Mouse (Mus musculus): ENCODE results near the gene Atp13a2. TPM values are rescaled to one million over a fixed set of nuclear protein-coding genes. Genes with fewer than 3 reads are reported as not detected.

Gene Atp13a2
- total RNA-seq, 1 experiment = 31.1 TPM

DNA sequence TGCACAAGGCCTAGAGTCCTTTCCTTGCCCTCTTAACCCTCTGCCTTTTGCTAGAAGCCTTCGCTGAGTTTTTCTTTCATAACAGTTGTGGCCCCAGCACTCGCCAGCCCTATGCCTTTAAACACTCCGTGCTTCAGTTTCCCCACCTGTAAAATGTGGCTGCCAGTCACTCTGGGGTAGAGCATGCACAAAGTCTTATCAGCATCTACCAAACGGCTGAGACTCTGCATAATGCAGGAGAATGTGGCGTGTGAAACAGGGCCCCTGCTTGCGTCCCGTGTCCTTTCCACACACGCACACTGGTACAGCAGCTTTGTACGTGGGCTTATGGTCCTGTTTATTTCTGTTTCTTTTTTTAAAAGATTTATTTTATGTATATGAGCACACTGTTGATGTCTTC, 10.1 kb downstream of the Atp13a2 start:
- no peak for DNase-seq (ENCODE audit: low read depth, low spot score)
- Histone ChIP-seq H3K4me1 (ENCODE audit: control insufficient read depth in 2 of 2, insufficient read depth in 2 of 2, low read length in 2 of 2, poor library complexity in 1 of 2) (no peaks in the 10 kb centered on the region), H3K4me3 (ENCODE audit: insufficient read depth in 1 of 2, low read depth in 1 of 2, low read length in 2 of 2, poor library complexity in 1 of 2, severe bottlenecking in 1 of 2) (no peak overlapping the region), H3K9me3 (ENCODE audit: control insufficient read depth, insufficient read depth, low read depth, low read length) (no peaks in the 10 kb centered on the region), H3K36me3 (ENCODE audit: control insufficient read depth, insufficient read depth, low read length, poor library complexity, severe bottlenecking) (peaks cover 20% of the 10 kb centered on the region; the same call in 1 of the 2 replicates), H3K27ac (ENCODE audit: insufficient read depth, low read depth, low read length, poor library complexity, severe bottlenecking) (no peak overlapping the region), H3K9ac (ENCODE audit: insufficient read depth, low read depth, low read length, poor library complexity, severe bottlenecking) (no peak overlapping the region)
- TF ChIP-seq CHD2 (IDR thresholded peaks at IDR 0.05; ENCODE audit: low read depth, low read length) = no peak
- TF ChIP-seq ZC3H11A (IDR thresholded peaks at IDR 0.05; ENCODE audit: borderline replicate concordance, low read depth, low read length) = no peak
- no peak for TF ChIP-seq HCFC1 (IDR thresholded peaks at IDR 0.05; ENCODE audit: borderline replicate concordance, insufficient read depth, low read length)
- no peak for TF ChIP-seq MAFK (IDR thresholded peaks at IDR 0.05; ENCODE audit: insufficient read depth, low read depth, low read length)
- no peak for TF ChIP-seq ZNF384 (IDR thresholded peaks at IDR 0.05; ENCODE audit: low read depth, low read length)
- in situ Hi-C loops (cut with MboI; ENCODE audit: low sequenced_read_pairs in 2 of 2, unreplicated experiment in 2 of 2) = no loop called here

DNA sequence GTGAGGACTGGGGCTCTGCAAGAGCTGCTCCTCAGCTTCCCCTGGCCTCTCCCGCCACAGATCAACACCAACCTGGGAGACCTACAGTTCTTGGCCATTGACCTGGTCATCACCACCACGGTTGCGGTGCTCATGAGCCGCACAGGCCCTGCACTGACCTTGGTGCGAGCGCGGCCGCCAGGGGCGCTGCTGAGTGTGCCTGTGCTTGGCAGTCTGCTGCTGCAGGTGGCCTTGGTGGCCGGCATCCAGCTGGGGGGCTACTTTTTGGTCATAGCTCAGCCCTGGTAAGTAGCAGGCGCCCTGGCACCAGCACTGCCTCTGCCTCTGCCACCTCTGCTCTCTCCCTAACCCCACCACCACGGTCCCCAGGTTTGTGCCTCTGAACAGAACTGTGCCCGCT, 19.3 kb downstream of the Atp13a2 start:
- H3K36me3 ChIP-seq (ENCODE audit: control insufficient read depth, insufficient read depth, low read length, poor library complexity, severe bottlenecking) = peaks cover 38% of the 10 kb centered on the region
- no peak for DNase-seq (ENCODE audit: low read depth, low spot score)
- H3K9ac ChIP-seq (ENCODE audit: insufficient read depth, low read depth, low read length, poor library complexity, severe bottlenecking) = no peak overlapping the region
- TF ChIP-seq CHD2 (IDR thresholded peaks at IDR 0.05; ENCODE audit: low read depth, low read length) = no peak
- TF ChIP-seq MAFK (IDR thresholded peaks at IDR 0.05; ENCODE audit: insufficient read depth, low read depth, low read length) = no peak
- TF ChIP-seq HCFC1 (IDR thresholded peaks at IDR 0.05; ENCODE audit: borderline replicate concordance, insufficient read depth, low read length) = no peak
- no peak for TF ChIP-seq ZNF384 (IDR thresholded peaks at IDR 0.05; ENCODE audit: low read depth, low read length)
- no peak for TF ChIP-seq ZC3H11A (IDR thresholded peaks at IDR 0.05; ENCODE audit: borderline replicate concordance, low read depth, low read length)
- no peaks in the 10 kb centered on the region for H3K4me1 ChIP-seq (ENCODE audit: control insufficient read depth in 2 of 2, insufficient read depth in 2 of 2, low read length in 2 of 2, poor library complexity in 1 of 2)
- H3K27ac ChIP-seq (ENCODE audit: insufficient read depth, low read depth, low read length, poor library complexity, severe bottlenecking) = no peak overlapping the region
- in situ Hi-C loops (cut with MboI; ENCODE audit: low sequenced_read_pairs in 2 of 2, unreplicated experiment in 2 of 2) = no loop called here
- H3K4me3 ChIP-seq (ENCODE audit: insufficient read depth in 1 of 2, low read depth in 1 of 2, low read length in 2 of 2, poor library complexity in 1 of 2, severe bottlenecking in 1 of 2) = no peak overlapping the region
- no peaks in the 10 kb centered on the region for H3K9me3 ChIP-seq (ENCODE audit: control insufficient read depth, insufficient read depth, low read depth, low read length)

DNA sequence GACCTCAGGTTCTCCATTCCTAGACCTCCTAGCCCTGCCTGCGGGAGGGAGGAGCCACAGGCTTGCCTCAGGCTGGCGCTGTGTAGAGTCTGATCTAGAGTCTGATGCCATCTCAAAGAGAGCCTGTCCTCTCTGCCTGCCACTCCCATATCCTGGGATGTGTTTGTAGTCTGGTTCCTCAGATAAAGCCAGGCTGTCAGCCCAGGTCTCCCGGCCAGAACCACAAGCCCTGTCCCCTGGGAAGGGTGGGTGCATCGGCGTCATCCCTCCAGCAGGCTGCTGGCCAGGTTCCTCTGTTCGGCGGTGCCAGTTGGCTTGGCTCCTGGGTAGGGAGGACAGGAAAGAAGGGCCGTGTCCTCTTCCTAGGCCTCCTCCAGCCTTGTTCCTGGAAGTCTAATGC, 21.4 kb downstream of the Atp13a2 start:
- Histone ChIP-seq H3K9ac (ENCODE audit: insufficient read depth, low read depth, low read length, poor library complexity, severe bottlenecking) (no peak overlapping the region), H3K9me3 (ENCODE audit: control insufficient read depth, insufficient read depth, low read depth, low read length) (no peaks in the 10 kb centered on the region), H3K36me3 (ENCODE audit: control insufficient read depth, insufficient read depth, low read length, poor library complexity, severe bottlenecking) (peaks cover 35% of the 10 kb centered on the region), H3K4me3 (ENCODE audit: insufficient read depth in 1 of 2, low read depth in 1 of 2, low read length in 2 of 2, poor library complexity in 1 of 2, severe bottlenecking in 1 of 2) (no peak overlapping the region), H3K4me1 (ENCODE audit: control insufficient read depth in 2 of 2, insufficient read depth in 2 of 2, low read length in 2 of 2, poor library complexity in 1 of 2) (no peaks in the 10 kb centered on the region), H3K27ac (ENCODE audit: insufficient read depth, low read depth, low read length, poor library complexity, severe bottlenecking) (no peak overlapping the region)
- in situ Hi-C loops (cut with MboI; ENCODE audit: low sequenced_read_pairs in 2 of 2, unreplicated experiment in 2 of 2) = no loop called here
- no peak for TF ChIP-seq ZC3H11A (IDR thresholded peaks at IDR 0.05; ENCODE audit: borderline replicate concordance, low read depth, low read length)
- TF ChIP-seq ZNF384 (IDR thresholded peaks at IDR 0.05; ENCODE audit: low read depth, low read length) = no peak
- TF ChIP-seq CHD2 (IDR thresholded peaks at IDR 0.05; ENCODE audit: low read depth, low read length) = no peak
- TF ChIP-seq HCFC1 (IDR thresholded peaks at IDR 0.05; ENCODE audit: borderline replicate concordance, insufficient read depth, low read length) = no peak
- no peak for TF ChIP-seq MAFK (IDR thresholded peaks at IDR 0.05; ENCODE audit: insufficient read depth, low read depth, low read length)
- DNase-seq (ENCODE audit: low read depth, low spot score) = no peak

DNA sequence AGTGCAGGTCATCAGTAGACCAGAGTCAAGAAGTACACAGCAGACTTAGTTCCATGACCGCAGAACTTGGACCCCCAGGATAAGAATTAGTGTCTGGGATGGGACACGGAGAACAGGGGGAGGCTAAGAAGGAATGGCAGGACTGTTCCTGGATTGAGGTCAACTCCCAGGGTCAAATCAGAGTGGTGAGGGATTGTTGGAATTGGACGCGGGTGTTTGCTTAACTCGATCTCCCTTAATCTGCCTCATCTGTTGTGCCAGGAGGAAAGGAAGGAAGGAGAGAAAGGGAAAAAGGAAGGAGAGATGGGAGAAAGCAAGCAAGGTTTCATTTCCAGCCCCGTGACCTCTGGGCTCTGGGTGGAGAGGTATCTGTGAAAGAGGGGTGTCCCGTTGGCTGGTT, 23.4 kb downstream of the Atp13a2 start, which contains the start of gene Mfap2:
Gene Mfap2, plus strand, starts transcription at position 301 of the 400 bp plus-strand sequence.
- Histone ChIP-seq H3K36me3 (ENCODE audit: control insufficient read depth, insufficient read depth, low read length, poor library complexity, severe bottlenecking) (peaks cover 21% of the 10 kb centered on the region), H3K9me3 (ENCODE audit: control insufficient read depth, insufficient read depth, low read depth, low read length) (no peaks in the 10 kb centered on the region), H3K4me1 (ENCODE audit: control insufficient read depth in 2 of 2, insufficient read depth in 2 of 2, low read length in 2 of 2, poor library complexity in 1 of 2) (no peaks in the 10 kb centered on the region), H3K27ac (ENCODE audit: insufficient read depth, low read depth, low read length, poor library complexity, severe bottlenecking) (no peak within 1 kb of the TSS), H3K4me3 (ENCODE audit: insufficient read depth in 1 of 2, low read depth in 1 of 2, low read length in 2 of 2, poor library complexity in 1 of 2, severe bottlenecking in 1 of 2) (peak within 1 kb of the TSS; percentile 26 to 39; a peak in 2 of 4 replicates), H3K9ac (ENCODE audit: insufficient read depth, low read depth, low read length, poor library complexity, severe bottlenecking) (no peak within 1 kb of the TSS)
- TF ChIP-seq HCFC1 (IDR thresholded peaks at IDR 0.05; ENCODE audit: borderline replicate concordance, insufficient read depth, low read length) = no peak
- no peak for TF ChIP-seq MAFK (IDR thresholded peaks at IDR 0.05; ENCODE audit: insufficient read depth, low read depth, low read length)
- no peak for TF ChIP-seq CHD2 (IDR thresholded peaks at IDR 0.05; ENCODE audit: low read depth, low read length)
- no peak for TF ChIP-seq ZNF384 (IDR thresholded peaks at IDR 0.05; ENCODE audit: low read depth, low read length)
- no peak for TF ChIP-seq ZC3H11A (IDR thresholded peaks at IDR 0.05; ENCODE audit: borderline replicate concordance, low read depth, low read length)
- in situ Hi-C loops (cut with MboI; ENCODE audit: low sequenced_read_pairs in 2 of 2, unreplicated experiment in 2 of 2) = no loop called here
- no peak for DNase-seq (ENCODE audit: low read depth, low spot score)

DNA sequence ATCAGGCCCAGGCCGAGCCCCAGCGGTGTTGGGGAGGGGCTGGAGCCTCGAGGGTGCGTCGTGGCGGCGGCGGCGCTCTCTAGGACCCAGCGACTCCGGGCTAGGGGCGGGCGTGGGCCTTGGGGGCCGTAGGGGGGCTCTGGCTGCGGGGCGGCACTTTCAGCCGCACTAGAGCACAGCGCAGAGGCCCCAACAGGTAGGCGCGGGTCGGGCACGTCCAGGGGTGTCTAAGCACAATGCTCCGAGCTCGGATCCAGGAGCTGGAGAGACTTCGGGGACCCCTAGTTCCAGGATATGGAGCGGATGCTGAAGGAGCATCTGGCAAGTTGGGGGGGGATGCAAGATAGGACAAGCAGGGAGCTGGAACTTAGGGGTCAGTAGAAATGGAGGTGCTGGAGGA, 23.9 kb downstream of the Atp13a2 start:
- Histone ChIP-seq H3K4me1 (ENCODE audit: control insufficient read depth in 2 of 2, insufficient read depth in 2 of 2, low read length in 2 of 2, poor library complexity in 1 of 2) (no peaks in the 10 kb centered on the region), H3K9me3 (ENCODE audit: control insufficient read depth, insufficient read depth, low read depth, low read length) (no peaks in the 10 kb centered on the region), H3K9ac (ENCODE audit: insufficient read depth, low read depth, low read length, poor library complexity, severe bottlenecking) (no peak overlapping the region), H3K4me3 (ENCODE audit: insufficient read depth in 1 of 2, low read depth in 1 of 2, low read length in 2 of 2, poor library complexity in 1 of 2, severe bottlenecking in 1 of 2) (peak overlapping the region; percentile 26 to 39; a peak in 2 of 4 replicates), H3K36me3 (ENCODE audit: control insufficient read depth, insufficient read depth, low read length, poor library complexity, severe bottlenecking) (peaks cover 19% of the 10 kb centered on the region), H3K27ac (ENCODE audit: insufficient read depth, low read depth, low read length, poor library complexity, severe bottlenecking) (no peak overlapping the region)
- in situ Hi-C loops (cut with MboI; ENCODE audit: low sequenced_read_pairs in 2 of 2, unreplicated experiment in 2 of 2) = no loop called here
- DNase-seq (ENCODE audit: low read depth, low spot score) = no peak
- TF ChIP-seq MAFK (IDR thresholded peaks at IDR 0.05; ENCODE audit: insufficient read depth, low read depth, low read length) = no peak
- TF ChIP-seq CHD2 (IDR thresholded peaks at IDR 0.05; ENCODE audit: low read depth, low read length) = no peak
- TF ChIP-seq HCFC1 (IDR thresholded peaks at IDR 0.05; ENCODE audit: borderline replicate concordance, insufficient read depth, low read length) = no peak
- no peak for TF ChIP-seq ZNF384 (IDR thresholded peaks at IDR 0.05; ENCODE audit: low read depth, low read length)
- no peak for TF ChIP-seq ZC3H11A (IDR thresholded peaks at IDR 0.05; ENCODE audit: borderline replicate concordance, low read depth, low read length)
